Mouse (Mus musculus): ENCODE measurements at regions not wholly inside any gene's neighbourhood (a gene's known extent, or its start where the extent isn't known, plus 50 kb on each side); places are given as distances from the start of the nearest gene placed in this dataset.

DNA sequence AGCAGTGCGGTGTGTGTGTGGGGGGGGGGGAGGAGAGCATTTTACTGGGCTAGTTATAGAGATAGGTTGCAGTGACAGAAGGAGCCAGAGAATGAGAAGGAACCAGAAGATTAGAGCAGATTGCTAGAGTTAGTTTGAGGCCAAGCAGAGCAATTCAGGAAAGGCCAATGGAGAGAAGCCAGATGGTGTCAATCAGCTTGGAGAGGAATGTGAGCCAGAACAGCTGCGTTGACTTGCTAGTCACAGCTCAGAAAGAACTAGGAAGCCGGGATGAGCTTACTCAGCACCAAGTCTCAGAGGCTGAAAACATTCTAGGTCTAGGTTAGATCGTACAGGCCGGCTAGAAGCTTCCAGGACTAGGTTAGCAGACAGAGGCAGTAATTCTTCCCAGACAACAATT, 140.6 kb downstream of the Sp3 start:
- DNase-seq: no peak

DNA sequence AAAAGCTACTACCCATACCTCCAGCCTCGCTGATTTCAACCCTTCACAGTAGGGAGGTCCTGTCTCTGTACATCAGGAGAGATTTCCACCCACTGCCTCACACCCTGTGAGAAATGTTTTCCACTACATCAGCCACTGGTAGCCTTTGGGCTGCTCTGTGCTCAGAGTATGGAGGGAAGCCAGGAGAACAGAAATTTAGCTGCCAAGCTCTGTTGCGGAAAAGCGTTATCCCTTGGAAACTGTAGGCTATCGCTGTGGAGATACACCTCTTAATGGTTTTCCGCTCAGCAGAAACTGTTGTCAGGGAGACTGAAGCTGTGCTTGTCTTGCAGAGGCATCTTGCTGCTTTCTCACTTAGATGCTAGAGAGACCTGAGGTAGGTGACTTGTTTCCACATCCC, 138.9 kb downstream of the Sp3 start:
- DNase-seq: no peak

DNA sequence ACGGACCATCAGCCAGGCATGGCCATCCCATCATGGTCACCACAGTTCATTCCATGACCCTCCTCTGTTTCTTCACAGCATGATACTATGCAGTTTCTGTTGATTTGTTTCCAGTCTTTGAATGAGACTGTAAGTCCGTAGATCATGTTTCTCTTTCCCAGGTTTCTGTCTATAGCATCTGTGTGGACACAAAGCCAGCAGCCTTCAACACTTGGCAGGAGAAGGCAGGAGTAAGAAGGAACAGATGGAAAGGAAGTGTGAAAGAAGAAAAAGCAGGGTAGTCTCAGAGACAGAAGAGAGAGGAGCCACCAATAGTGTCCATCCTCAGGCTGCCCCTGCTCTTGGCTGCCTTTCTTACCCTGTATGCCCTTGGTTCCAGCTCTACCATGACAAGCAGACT, 136.6 kb downstream of the Sp3 start:
- no peak for DNase-seq

GRCm38 (mm10) chr2:72849441-72850192, 130.6 kb downstream of the Sp3 start:
- no peak for DNase-seq

DNA sequence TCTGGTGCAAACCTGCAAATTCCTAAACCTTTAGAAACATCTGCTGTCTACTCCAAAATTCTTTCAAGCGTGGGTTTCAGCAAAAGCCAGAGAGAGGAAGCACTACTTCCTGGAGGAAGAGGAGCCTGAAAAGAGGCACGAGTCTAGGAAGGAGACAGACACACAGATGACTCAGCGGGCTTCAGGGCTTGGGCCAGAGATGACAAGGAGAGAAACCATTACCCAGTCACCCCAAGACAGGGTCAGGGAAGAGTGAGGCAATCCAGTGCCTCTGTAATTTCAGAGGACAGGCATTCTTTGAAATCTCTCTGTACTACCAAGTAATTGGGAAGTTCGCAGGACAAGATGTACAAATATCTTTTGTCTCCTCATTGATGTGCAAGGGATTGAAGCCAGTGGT, 127.7 kb downstream of the Sp3 start:
- DNase-seq: no peak

GRCm38 (mm10) chr2:72855276-72855970, 124.8 kb downstream of the Sp3 start:
- DNase-seq: peak; percentile 38

- no peak for DNase-seq
Observed at GRCm38 (mm10) chr2:72855971-72856755, 124.1 kb downstream of the Sp3 start.

GRCm38 (mm10) chr2:72857377-72857776, 122.9 kb downstream of the Sp3 start:
- DNase-seq: no peak

DNA sequence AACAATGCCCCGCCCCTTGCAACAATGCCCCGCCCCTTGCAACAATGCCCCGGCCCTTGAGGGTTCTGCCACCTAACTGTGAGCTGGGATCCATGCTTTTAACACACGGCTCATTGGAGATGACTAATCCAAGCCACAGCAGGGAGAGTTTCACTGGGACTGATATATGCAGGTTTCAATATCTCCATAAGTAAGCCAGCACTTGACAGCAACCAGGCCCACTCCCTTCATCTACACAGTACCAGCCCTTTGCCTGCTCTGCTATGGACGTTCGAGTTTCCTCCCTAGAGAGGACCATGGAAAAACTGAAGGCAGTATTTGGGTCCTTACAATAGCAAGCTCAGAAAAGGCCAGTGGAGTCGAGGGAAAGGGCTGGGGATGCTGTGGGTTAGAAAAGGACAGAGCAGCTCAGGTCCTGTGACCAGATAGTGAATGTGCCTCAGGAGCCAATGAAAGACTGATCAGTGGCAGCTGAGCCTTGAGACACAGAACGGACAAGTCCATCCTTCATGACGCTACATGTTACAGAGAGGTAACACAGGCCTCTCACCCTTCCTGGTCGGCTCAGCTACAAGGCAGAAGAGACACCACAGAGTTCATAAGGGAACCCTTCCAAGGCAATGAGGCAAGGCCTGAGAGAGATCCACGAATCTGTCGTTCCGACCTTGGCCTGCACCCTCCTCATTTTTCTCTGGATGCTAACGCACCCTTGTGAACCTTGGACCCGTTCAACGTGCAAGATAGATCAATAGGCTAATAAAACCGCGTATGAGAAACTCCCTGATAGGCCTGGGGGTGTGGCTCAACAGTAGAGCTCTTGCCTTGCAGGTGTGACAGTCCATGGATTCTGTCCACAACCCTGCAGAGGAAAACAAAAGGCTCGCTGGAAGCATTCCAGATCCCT, 114.5 kb downstream of the Sp3 start:
- no peak for DNase-seq

DNA sequence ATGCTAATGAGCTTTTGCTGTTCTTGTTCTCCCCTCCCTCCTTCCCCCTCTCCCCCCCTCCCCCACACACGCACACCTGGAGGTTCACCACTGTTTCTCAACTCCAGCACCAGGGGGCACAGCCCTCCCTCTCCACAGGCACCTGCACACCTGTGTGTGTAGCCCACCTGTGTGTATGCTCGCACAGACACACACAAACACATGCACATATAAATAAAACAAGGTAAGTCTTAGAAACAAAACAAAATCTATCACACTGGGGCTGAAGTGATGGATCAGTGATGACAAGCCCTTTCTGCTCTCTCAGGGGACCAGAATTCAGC, 113.9 kb downstream of the Sp3 start:
- DNase-seq: peak; percentile 33

- DNase-seq: no peak
Observed at GRCm38 (mm10) chr2:72868173-72868572, 112.1 kb downstream of the Sp3 start.

- DNase-seq: no peak
Observed at GRCm38 (mm10) chr2:72871836-72872235, 108.4 kb downstream of the Sp3 start.

DNA sequence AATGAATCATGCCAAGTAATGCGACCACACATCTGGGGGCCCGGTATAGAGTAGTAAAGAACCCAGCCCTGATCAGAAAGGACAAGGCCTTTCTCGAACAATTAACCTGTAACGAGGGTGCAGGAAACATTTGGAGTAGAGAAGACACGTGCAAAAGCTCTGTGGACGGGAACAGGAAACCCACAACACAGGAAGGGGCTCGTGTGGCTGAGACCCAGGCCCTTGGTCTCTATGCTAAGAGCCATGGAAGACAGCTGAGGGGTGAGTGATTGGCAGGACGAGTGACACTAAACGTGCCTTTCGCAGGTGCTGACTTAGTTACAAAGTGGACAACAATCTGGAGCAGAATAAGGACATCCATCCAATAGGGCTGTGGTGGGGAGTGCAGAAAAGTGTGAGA, 106.3 kb downstream of the Sp3 start:
- peak; percentile 32 for DNase-seq

GRCm38 (mm10) chr2:72874533-72874932, 105.7 kb downstream of the Sp3 start:
- DNase-seq: peak; percentile 42

DNA sequence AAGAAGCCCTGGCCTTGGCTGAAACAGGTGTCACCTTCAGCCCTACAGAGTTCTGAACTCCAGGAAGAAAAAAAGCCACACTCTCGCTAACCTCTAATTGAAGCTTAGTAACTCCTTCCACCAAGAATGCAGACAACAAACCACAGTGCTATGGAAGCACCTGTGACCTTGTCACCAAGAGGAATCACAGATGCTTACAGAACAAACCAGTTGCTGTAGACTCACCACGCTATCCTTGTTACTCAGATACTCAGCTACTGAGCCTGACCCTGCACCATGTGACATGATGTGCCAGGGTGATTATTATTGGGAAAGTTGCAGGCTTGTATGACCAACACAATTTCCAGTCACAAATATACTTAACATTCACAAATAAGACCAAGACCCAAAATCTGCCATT, 104.6 kb downstream of the Sp3 start:
- peak; percentile 12 for DNase-seq

- no peak for DNase-seq
Observed at GRCm38 (mm10) chr2:72880016-72880415, 100.2 kb downstream of the Sp3 start.

GRCm38 (mm10) chr2:72881554-72881953, 98.7 kb downstream of the Sp3 start:
- DNase-seq: no peak

- no peak for DNase-seq
Observed at GRCm38 (mm10) chr2:72886250-72886649, 94.0 kb downstream of the Sp3 start.
